In genomic region chr14:56810781-56811690, GRCm38 (mm10) we compare ENCODE assay signal across 8 mouse cellular contexts. TPM values are rescaled to one million over a fixed set of nuclear protein-coding genes. Genes with fewer than 3 reads are reported as not detected.
DNase-seq lines count a peak whose midpoint lies in the region; ATAC-seq and TF ChIP-seq lines count a peak whose summit lies in the region.
"Not testable (repeated sequence)": the region's sequence is repeated elsewhere in the genome, so short reads cannot be mapped to it uniquely, and the experiment has no call there.

No protein-coding gene starts in this region.

- intact Hi-C loops in heart, postnatal 14 days (cut with DNase I), result loop anchor here (5.0 kb wide), 1 partner anchor 76 kb away; the partner anchor contains the start of gene Zmym2

- TF ChIP-seq CTCF in ES-Bruce4 (IDR thresholded peaks at IDR 0.05; ENCODE audit: low read depth, low read length); olfactory bulb, adult 2 months (IDR thresholded peaks at IDR 0.05; ENCODE audit: insufficient read depth, low read depth, low read length): not testable (repeated sequence)

- H3K4me3 ChIP-seq in ES-Bruce4 (ENCODE audit: low read depth, low read length), result peak overlapping the region; percentile 96
- H3K4me3 ChIP-seq in forebrain, embryonic 13.5 days, result peak overlapping the region; percentile 72
- peak overlapping the region; percentile 58 for H3K4me3 ChIP-seq in lung, embryonic 15.5 days
- peak overlapping the region; percentile 94 for H3K4me3 ChIP-seq in olfactory bulb, adult 2 months (ENCODE audit: insufficient read depth, low read depth, low read length)

- peak overlapping the region; percentile 100 for H3K9ac ChIP-seq in ES-Bruce4 (ENCODE audit: low read depth, poor library complexity, severe bottlenecking)
- peak overlapping the region; percentile 83 for H3K9ac ChIP-seq in forebrain, embryonic 13.5 days
- peak overlapping the region; percentile 70 for H3K9ac ChIP-seq in lung, embryonic 15.5 days

- H3K4me2 ChIP-seq in forebrain, embryonic 13.5 days, result peak overlapping the region; percentile 68
- H3K4me2 ChIP-seq in lung, embryonic 15.5 days, result peak overlapping the region; percentile 64

- not testable (repeated sequence) for H3K4me1 ChIP-seq in ES-Bruce4 (ENCODE audit: control insufficient read depth, insufficient read depth, low read length); olfactory bulb, adult 2 months (ENCODE audit: control insufficient read depth, insufficient read depth, low read length)
- peaks cover 25% of the 10 kb centered on the region for H3K4me1 ChIP-seq in forebrain, embryonic 13.5 days
- H3K4me1 ChIP-seq in lung, embryonic 15.5 days, result peaks cover 22% of the 10 kb centered on the region

- not testable (repeated sequence) for ATAC-seq in forebrain, embryonic 13.5 days; lung, embryonic 15.5 days (ENCODE audit: borderline replicate concordance, extremely low read depth, low FRiP score, low TSS enrichment)

- H3K27ac ChIP-seq in ES-Bruce4 (ENCODE audit: insufficient read depth, low read length), result peak overlapping the region; percentile 25; the same call in 1 of the 2 replicates
- peak overlapping the region; percentile 88 for H3K27ac ChIP-seq in forebrain, embryonic 13.5 days
- peak overlapping the region; percentile 95 for H3K27ac ChIP-seq in lung, embryonic 15.5 days
- H3K27ac ChIP-seq in olfactory bulb, adult 2 months (ENCODE audit: insufficient read depth, low read depth, low read length), result peak overlapping the region; percentile 44; the same call in 1 of the 2 replicates

- TF ChIP-seq POLR2A in ES-Bruce4 (IDR thresholded peaks at IDR 0.05; ENCODE audit: insufficient read depth, low read length); olfactory bulb, adult 2 months (IDR thresholded peaks at IDR 0.05; ENCODE audit: insufficient read depth, low read depth, low read length): not testable (repeated sequence)

- WGBS in forebrain, embryonic 13.5 days, result under 1% methylated on average over 28 of the region's 86 CpGs
- under 1% methylated on average over 28 of the region's 86 CpGs for WGBS in lung, embryonic 15.5 days
- under 1% methylated on average over 49 of the region's 86 CpGs for WGBS in olfactory bulb, adult 2 months

- TF ChIP-seq EP300 in ES-Bruce4 (IDR thresholded peaks at IDR 0.05; ENCODE audit: insufficient read depth, low read depth, low read length), result not testable (repeated sequence)

- not testable (repeated sequence) for H3K9me3 ChIP-seq in ES-Bruce4 (replicated peaks; ENCODE audit: control insufficient read depth, insufficient read depth, low read length, poor library complexity, severe bottlenecking); forebrain, embryonic 13.5 days (replicated peaks); lung, embryonic 15.5 days

- not testable (repeated sequence) for H3K36me3 ChIP-seq in ES-Bruce4 (ENCODE audit: control insufficient read depth, insufficient read depth, low read length, poor library complexity, severe bottlenecking); forebrain, embryonic 13.5 days (ENCODE audit: poor library complexity, severe bottlenecking); lung, embryonic 15.5 days

- DNase-seq in cerebellum, adult 11-12 months, result peak; percentile 67
- DNase-seq in heart, postnatal 14 days, result peak; percentile 49 to 66
- DNase-seq in kidney, postnatal 4 days, result peak; percentile 56 to 76
- DNase-seq in thymus, adult 18-20 months, result peak; percentile 30 to 43

- H3K27me3 ChIP-seq in ES-Bruce4 (ENCODE audit: control insufficient read depth, insufficient read depth, low read length, poor library complexity, severe bottlenecking); forebrain, embryonic 13.5 days; lung, embryonic 15.5 days: not testable (repeated sequence)

RNA-seq across cellular contexts. Expression of gene Zmym5, which starts 0.5 kb away (rescaled TPM):
- 41.9 and 43.8 TPM in 2 replicates for polyA plus RNA-seq in ES-Bruce4 (2011; ENCODE audit: insufficient read depth, insufficient read length, low read depth, missing spikeins)
- polyA plus RNA-seq in forebrain, embryonic 13.5 days (2015; fragmentation: Nextera tagmentation; extraction: Ambion mirVana), result 31.6 and 32.5 TPM in 2 replicates
- total RNA-seq in heart, postnatal 14 days (2021), result 10 to 100 TPM; 23.9 to 24.7 TPM
- 24.6 and 26.3 TPM in 2 replicates for polyA plus RNA-seq in lung, embryonic 15.5 days (2015; fragmentation: Nextera tagmentation; extraction: Ambion mirVana)
- not detected in 2 replicates for polyA plus RNA-seq in olfactory bulb, adult 2 months (2012; ENCODE audit: insufficient read depth, insufficient read length, low replicate concordance, missing spikeins)

RNA-seq across cellular contexts. Expression of gene Pspc1, which starts 32.9 kb away (rescaled TPM):
- 191 and 192 TPM in 2 replicates for polyA plus RNA-seq in ES-Bruce4 (2011; ENCODE audit: insufficient read depth, insufficient read length, low read depth, missing spikeins)
- polyA plus RNA-seq in forebrain, embryonic 13.5 days (2015; fragmentation: Nextera tagmentation; extraction: Ambion mirVana), result 42.9 and 52.9 TPM in 2 replicates
- 10 to 100 TPM; 13.3 to 16.4 TPM for total RNA-seq in heart, postnatal 14 days (2021)
- polyA plus RNA-seq in lung, embryonic 15.5 days (2015; fragmentation: Nextera tagmentation; extraction: Ambion mirVana), result 25.5 and 26.0 TPM in 2 replicates
- not detected in 2 replicates for polyA plus RNA-seq in olfactory bulb, adult 2 months (2012; ENCODE audit: insufficient read depth, insufficient read length, low replicate concordance, missing spikeins)

Comparison
In these comparisons a context has a peak if more than half of its experiments do, and no peak if none do; other contexts are left out.
1. H3K27ac ChIP-seq: peak in every context shown above with its lines; median percentile 95 in lung, embryonic 15.5 days; 88 in forebrain, embryonic 13.5 days; 44 in olfactory bulb, adult 2 months; 25 in ES-Bruce4.
2. RNA of gene Pspc1, which starts 32.9 kb away (polyA plus RNA-seq): 191 to 192 TPM in ES-Bruce4, 42.9 to 52.9 TPM in forebrain, embryonic 13.5 days and 25.5 to 26.0 TPM in lung, embryonic 15.5 days; not detected in olfactory bulb, adult 2 months; every median in the first group is over 10 times any median in the second.
3. Peak in every context shown above with its lines, with median percentiles within 50 percentile points of each other: H3K4me3 ChIP-seq, H3K9ac ChIP-seq and DNase-seq.